Mouse (Mus musculus): Measurements from ENCODE around the gene Bad. TPM values are rescaled to one million over a fixed set of nuclear protein-coding genes. Genes with fewer than 3 reads are reported as not detected.

Gene Bad
- polyA plus RNA-seq, 1 experiment, result 60.4 TPM

DNA sequence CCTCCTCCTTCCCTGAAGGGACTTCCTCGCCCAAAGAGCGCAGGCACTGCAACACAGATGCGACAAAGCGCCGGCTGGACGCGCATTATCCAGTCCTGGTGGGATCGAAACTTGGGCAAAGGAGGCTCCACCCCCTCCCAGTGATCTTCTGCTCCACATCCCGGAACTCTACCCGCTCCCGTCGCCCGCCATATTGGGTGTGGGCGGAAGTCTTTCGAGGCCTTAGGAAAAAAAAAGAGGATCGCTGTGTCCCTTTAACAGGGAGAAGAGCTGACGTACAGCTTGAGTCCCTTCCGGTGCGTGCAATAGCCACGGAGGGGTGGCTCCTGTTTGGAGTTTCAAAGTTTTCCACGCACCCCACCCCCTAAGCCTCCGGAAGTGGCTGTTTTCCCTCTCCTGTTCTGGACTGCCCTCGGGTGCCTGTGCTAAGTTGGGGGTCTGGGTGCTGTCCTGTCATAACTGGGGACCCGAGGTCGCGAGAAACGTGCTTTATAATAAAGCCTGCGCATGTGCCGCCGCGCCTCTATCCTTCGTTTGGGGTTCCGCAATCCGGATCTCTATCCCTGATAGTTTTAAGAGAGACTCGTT lies 9.8 kb downstream of the Bad start:
- H3K27ac ChIP-seq (ENCODE audit: insufficient read depth, low read length), result peak overlapping the region; percentile 76
- peaks cover 2% of the 10 kb centered on the region; the same call in 1 of the 2 replicates for H3K4me1 ChIP-seq (ENCODE audit: control insufficient read depth, insufficient read depth, low read length)
- peak overlapping the region; percentile 66 for H3K4me3 ChIP-seq (ENCODE audit: insufficient read depth, low read length)
- peak; percentile 69 for TF ChIP-seq POLR2A (IDR thresholded peaks at IDR 0.05; ENCODE audit: extremely low read depth, insufficient read depth, low read length)
- TF ChIP-seq CTCF (IDR thresholded peaks at IDR 0.05; ENCODE audit: extremely low read depth, insufficient read depth, low read length), result no peak

DNA sequence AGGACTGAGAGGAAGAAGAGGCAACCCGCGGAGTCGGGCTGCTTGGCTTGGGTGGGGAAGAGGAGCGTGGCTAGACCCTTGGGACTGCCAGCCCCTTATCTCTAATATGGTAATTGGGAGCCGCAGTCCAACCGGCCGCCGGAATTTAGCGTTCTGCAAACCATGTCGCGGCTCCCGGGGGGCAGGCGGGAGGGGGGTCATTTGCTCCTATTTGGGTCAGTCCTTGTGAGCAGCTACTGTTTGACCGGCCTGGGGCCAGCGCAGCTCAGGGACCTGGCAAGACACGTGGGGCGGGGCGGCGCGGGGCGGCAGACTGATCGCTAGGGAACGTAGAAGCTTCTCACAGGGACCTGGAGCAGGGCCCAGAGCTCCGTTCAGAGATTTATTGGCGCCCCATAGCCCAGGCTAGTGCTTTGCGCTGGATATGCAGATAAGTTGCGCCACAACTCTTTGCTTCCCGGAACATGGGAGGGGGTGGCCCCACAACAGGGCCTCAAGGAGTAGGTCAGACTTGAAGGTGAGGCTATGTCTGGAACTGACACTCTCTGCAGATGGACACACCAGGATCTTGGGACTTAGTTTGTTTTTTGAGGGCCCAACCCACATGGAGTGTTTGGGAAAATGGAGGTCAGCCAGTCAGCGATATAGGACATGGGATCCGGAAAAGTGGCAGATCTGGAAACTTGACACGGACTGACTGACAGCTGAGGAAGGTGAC lies 10.5 kb downstream of the Bad start:
- Histone ChIP-seq H3K27ac (ENCODE audit: insufficient read depth, low read length) (peak overlapping the region; percentile 76), H3K4me3 (ENCODE audit: insufficient read depth, low read length) (peak overlapping the region; percentile 66), H3K4me1 (ENCODE audit: control insufficient read depth, insufficient read depth, low read length) (peaks cover 2% of the 10 kb centered on the region; the same call in 1 of the 2 replicates)
- TF ChIP-seq POLR2A (IDR thresholded peaks at IDR 0.05; ENCODE audit: extremely low read depth, insufficient read depth, low read length) (no peak), CTCF (IDR thresholded peaks at IDR 0.05; ENCODE audit: extremely low read depth, insufficient read depth, low read length) (no peak)

DNA sequence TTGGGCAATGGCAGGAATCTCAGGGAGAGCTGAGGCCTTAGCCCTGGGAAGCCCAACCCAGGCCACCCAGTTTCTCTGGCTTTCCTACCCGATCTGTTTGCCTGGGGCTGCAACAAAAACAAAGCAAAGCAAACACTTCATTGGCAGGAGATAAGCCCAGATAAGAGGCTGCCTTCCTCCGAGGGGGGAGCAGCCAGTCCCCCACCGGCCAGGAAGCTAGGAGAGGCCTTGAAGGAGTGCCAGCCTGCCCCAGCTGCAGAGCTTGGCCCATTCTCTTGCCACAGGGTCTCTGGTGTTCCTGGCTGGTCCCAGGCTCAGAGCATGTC lies 11.0 kb downstream of the Bad start:
- no peak for TF ChIP-seq CTCF (IDR thresholded peaks at IDR 0.05; ENCODE audit: extremely low read depth, insufficient read depth, low read length)
- Histone ChIP-seq H3K4me3 (ENCODE audit: insufficient read depth, low read length) (peak overlapping the region; percentile 66), H3K27ac (ENCODE audit: insufficient read depth, low read length) (peak overlapping the region; percentile 76), H3K4me1 (ENCODE audit: control insufficient read depth, insufficient read depth, low read length) (peaks cover 2% of the 10 kb centered on the region; the same call in 1 of the 2 replicates)

DNA sequence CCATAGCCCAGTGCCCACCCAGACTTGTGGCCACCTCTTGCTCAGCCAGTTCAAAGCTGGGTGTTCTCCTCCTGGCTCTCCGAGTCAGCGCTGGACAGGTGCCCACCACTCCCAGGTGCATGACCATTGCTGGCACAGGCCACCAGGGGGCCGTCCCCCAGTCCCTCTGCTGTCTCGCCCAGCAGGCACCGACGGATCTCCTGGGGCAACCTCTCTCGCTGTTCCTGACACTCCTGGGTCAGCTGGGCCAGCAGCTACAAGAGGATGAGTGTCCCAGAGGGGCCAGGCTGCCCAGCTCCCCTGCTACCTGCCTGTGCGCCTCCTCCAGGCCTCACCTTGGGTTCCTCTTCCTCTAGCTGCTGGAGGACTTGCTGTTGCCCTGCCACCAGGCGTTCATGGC lies 12.4 kb downstream of the Bad start:
- TF ChIP-seq CTCF (IDR thresholded peaks at IDR 0.05; ENCODE audit: extremely low read depth, insufficient read depth, low read length) (no peak), POLR2A (IDR thresholded peaks at IDR 0.05; ENCODE audit: extremely low read depth, insufficient read depth, low read length) (no peak)
- Histone ChIP-seq H3K27ac (ENCODE audit: insufficient read depth, low read length) (no peak overlapping the region), H3K4me1 (ENCODE audit: control insufficient read depth, insufficient read depth, low read length) (peaks cover 2% of the 10 kb centered on the region; the same call in 1 of the 2 replicates), H3K4me3 (ENCODE audit: insufficient read depth, low read length) (no peak overlapping the region)

DNA sequence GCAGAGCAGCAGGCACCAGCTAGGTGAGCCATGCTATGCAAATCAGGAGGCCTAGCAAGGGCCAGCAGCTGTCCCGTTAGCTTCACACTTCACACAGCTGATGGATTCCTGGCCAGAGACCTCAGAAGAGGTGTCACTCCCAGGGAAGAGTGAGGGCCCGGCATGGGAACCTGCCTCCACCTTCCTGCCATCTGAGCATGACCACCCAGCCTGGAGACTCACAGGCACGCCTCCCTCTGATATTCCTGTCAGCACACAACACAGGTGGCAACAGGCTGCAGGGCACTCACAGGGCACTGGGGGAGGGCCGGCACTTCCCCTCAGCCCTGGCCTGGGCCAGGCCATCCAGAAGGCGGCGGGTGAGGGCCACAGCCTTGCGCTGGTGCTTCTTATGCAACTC lies 13.8 kb downstream of the Bad start:
- Histone ChIP-seq H3K27ac (ENCODE audit: insufficient read depth, low read length) (no peak overlapping the region), H3K4me3 (ENCODE audit: insufficient read depth, low read length) (no peak overlapping the region), H3K4me1 (ENCODE audit: control insufficient read depth, insufficient read depth, low read length) (peaks cover 2% of the 10 kb centered on the region; the same call in 1 of the 2 replicates)
- TF ChIP-seq POLR2A (IDR thresholded peaks at IDR 0.05; ENCODE audit: extremely low read depth, insufficient read depth, low read length) (no peak), CTCF (IDR thresholded peaks at IDR 0.05; ENCODE audit: extremely low read depth, insufficient read depth, low read length) (no peak)

DNA sequence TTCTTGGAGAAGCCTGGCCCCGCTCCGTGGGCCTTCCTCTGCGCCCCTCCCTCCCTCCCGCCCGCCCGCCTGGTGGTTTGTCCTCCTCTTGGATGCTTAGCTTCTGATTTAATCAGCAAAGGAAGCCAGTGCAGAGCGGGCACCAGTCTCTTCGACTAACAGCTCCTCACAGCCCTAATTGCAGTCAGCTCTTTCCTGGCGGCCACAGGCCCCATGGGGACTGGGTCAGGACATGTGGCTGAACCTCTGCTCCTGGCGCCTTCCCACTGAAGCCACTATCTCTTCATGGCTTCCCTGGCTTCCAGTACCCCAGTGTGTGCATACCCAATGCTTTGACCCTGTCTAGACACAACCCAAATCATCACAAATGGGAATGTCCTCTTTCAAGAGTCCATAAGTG lies 14.8 kb downstream of the Bad start:
- TF ChIP-seq CTCF (IDR thresholded peaks at IDR 0.05; ENCODE audit: extremely low read depth, insufficient read depth, low read length) (no peak), POLR2A (IDR thresholded peaks at IDR 0.05; ENCODE audit: extremely low read depth, insufficient read depth, low read length) (no peak)
- Histone ChIP-seq H3K4me1 (ENCODE audit: control insufficient read depth, insufficient read depth, low read length) (peaks cover 2% of the 10 kb centered on the region; the same call in 1 of the 2 replicates), H3K27ac (ENCODE audit: insufficient read depth, low read length) (no peak overlapping the region), H3K4me3 (ENCODE audit: insufficient read depth, low read length) (no peak overlapping the region)

DNA sequence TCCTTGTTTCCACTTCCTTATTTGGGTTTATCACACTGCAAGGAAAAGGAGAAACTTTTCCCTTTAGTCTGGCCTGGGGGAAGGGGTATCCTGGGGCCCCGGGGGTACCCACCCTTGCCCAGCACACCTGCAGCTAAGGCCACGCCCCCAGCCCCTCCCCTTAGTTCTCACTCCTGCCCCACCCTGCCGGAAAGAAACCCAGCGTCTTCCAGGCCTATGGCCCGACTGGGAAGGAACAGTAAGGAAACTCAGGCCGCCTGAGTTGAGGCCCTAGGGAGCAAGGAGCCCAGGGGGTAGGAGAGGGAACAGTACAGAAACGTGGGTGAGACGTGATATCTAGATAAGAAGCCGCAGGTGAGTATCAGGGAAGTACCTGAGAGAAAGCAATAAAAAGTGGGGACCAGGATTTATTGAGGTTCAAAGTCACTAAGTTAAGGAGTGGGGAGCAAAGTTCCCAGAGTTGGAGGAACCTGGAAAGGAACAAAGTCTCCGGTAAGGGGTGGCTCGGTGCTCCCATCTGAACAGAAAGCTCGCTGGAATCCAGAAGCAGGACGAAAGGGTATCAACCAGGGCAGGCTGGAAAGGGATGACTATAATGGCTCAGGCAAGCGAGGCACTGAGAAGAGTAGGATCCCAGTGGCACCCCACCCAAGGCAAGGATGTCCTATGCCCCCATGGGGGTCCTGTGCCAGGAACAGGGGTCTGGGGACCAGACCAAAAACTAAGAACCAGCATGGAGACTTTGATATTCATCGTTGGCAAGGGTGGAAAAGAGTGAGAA lies 27.0 kb downstream of the Bad start:
- Histone ChIP-seq H3K27ac (ENCODE audit: insufficient read depth, low read length) (no peak overlapping the region), H3K4me3 (ENCODE audit: insufficient read depth, low read length) (peak overlapping the region; percentile 19; the same call in 1 of the 2 replicates), H3K4me1 (ENCODE audit: control insufficient read depth, insufficient read depth, low read length) (no peaks in the 10 kb centered on the region)
- TF ChIP-seq CTCF (IDR thresholded peaks at IDR 0.05; ENCODE audit: extremely low read depth, insufficient read depth, low read length) (no peak), POLR2A (IDR thresholded peaks at IDR 0.05; ENCODE audit: extremely low read depth, insufficient read depth, low read length) (no peak)

DNA sequence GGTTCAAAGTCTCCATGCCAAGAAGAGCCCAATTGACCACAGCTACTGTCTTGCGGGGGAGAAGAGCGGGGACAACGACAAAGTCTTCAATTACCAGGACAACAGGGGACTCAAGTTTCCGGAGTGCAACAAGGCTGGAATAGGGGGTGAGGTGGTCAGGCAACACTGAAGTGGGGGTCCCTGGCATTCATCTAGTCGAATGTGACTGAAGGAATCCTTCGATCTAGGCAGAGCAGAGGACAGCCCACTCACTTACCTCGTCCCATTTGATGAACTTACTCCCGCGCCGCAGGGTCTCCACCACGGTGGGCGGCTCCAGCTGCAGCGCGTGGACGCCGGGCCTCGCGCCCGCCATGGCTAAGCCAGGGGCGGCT lies 27.6 kb downstream of the Bad start:
- no peaks in the 10 kb centered on the region for H3K4me1 ChIP-seq (ENCODE audit: control insufficient read depth, insufficient read depth, low read length)
- H3K4me3 ChIP-seq (ENCODE audit: insufficient read depth, low read length), result peak overlapping the region; percentile 19
- H3K27ac ChIP-seq (ENCODE audit: insufficient read depth, low read length), result no peak overlapping the region
- TF ChIP-seq POLR2A (IDR thresholded peaks at IDR 0.05; ENCODE audit: extremely low read depth, insufficient read depth, low read length) (no peak), CTCF (IDR thresholded peaks at IDR 0.05; ENCODE audit: extremely low read depth, insufficient read depth, low read length) (no peak)

DNA sequence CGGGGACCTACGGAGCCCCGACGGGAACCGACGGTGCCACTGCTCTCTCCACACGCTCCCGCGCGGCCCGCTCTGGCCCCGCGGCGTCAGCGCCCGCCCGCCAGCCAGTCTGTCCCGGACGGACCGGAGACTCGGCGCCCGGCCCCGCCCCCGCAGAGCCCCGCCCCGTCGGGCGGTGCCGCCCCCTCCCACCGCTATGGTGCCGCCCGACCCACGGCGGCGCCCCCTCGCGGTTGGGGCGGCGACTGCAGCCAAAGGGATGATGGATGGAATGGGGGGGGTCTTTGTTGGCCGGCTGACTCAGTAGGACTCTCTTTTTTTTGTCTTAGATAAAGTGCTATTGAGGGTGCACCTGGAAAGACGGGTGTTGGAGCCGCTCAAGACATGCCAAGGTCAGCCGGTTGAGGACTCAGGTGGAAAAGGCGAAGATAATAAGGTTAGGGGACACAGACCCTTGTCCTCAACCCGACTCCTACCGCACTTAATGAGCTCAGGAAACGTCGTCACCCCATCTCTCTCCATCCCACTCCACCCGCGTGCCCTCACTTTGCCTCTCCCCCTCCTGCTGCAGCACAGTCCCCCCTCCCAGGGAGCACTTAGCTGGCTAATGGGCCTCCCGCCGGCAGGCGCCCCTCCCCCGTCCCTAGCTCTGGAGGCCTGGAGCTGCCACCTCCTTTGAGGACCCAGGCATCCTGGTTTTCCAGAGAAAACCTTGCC lies 28.2 kb downstream of the Bad start:
- Histone ChIP-seq H3K27ac (ENCODE audit: insufficient read depth, low read length) (no peak overlapping the region), H3K4me3 (ENCODE audit: insufficient read depth, low read length) (peak overlapping the region; percentile 19), H3K4me1 (ENCODE audit: control insufficient read depth, insufficient read depth, low read length) (no peaks in the 10 kb centered on the region)
- TF ChIP-seq CTCF (IDR thresholded peaks at IDR 0.05; ENCODE audit: extremely low read depth, insufficient read depth, low read length) (0 out of 2 replicates have a peak, but pooled peaks have one; percentile 7), POLR2A (IDR thresholded peaks at IDR 0.05; ENCODE audit: extremely low read depth, insufficient read depth, low read length) (no peak)
